Mouse (Mus musculus) forebrain, postnatal 0 days (tissue): ENCODE results near the gene 2010111I01Rik. TPM values are rescaled to one million over a fixed set of nuclear protein-coding genes. Genes with fewer than 3 reads are reported as not detected.
A peak's percentile ranks its signal among the peaks of the same experiment; 100 is the strongest.
"Not testable (repeated sequence)": the region's sequence is repeated elsewhere in the genome, so short reads cannot be mapped to it uniquely, and the experiment has no call there.

Experiments
- ATAC-seq: fragments of 200-750 bp; cut with Nextera tagmentation; 2 replicates; pipeline ENCODE4 v1.8.0; 2017; ENCODE audit warnings: mild to moderate bottlenecking, moderate library complexity
- DNase-seq: peaks from one replicate; pipeline ENCODE4 v3.0.0-alpha.2; 2015
- H3K27ac ChIP-seq: fragments of 300-500 bp; sonication (generic); 2 replicates; pipeline ENCODE4 v1.5.1; 2014; ENCODE audit warnings: low read depth, mild to moderate bottlenecking, antibody characterized with exemption, low read length, moderate library complexity, mixed read lengths
- H3K27me3 ChIP-seq: fragments of 300-500 bp; sonication (generic); 2 replicates; pipeline ENCODE4 v1.6.1; 2014; ENCODE audit warnings: mild to moderate bottlenecking, low read length, mixed read lengths; ENCODE audit not compliant: insufficient read depth
- H3K36me3 ChIP-seq: fragments of 300-500 bp; sonication (generic); 2 replicates; pipeline ENCODE4 v1.6.1; 2014; ENCODE audit warnings: mild to moderate bottlenecking, moderate library complexity; ENCODE audit not compliant: insufficient read depth
- H3K4me1 ChIP-seq: fragments of 300-500 bp; sonication (generic); 2 replicates; pipeline ENCODE4 v1.6.1; 2014; ENCODE audit warnings: antibody characterized with exemption; ENCODE audit not compliant: insufficient read depth
- H3K4me2 ChIP-seq: fragments of 300-500 bp; sonication (generic); 2 replicates; pipeline ENCODE4 v1.6.1; 2014; ENCODE audit warnings: low read depth, mild to moderate bottlenecking, moderate library complexity
- H3K4me3 ChIP-seq: fragments of 300-500 bp; sonication (generic); 2 replicates; pipeline ENCODE4 v1.5.1; 2014; ENCODE audit warnings: low read depth, low read length, mixed read lengths
- H3K9ac ChIP-seq: fragments of 300-500 bp; sonication (generic); 2 replicates; pipeline ENCODE4 v1.6.1; 2014; ENCODE audit warnings: mild to moderate bottlenecking
- H3K9me3 ChIP-seq: fragments of 300-500 bp; sonication (generic); 2 replicates; pipeline ENCODE4 v1.6.1; 2016; ENCODE audit warnings: low read length
- CTCF ChIP-seq: sonication (generic); IDR thresholded peaks from 2 replicates; pipeline ENCODE4 v1.5.1; 2016; ENCODE audit warnings: antibody characterized with exemption, control low read depth, low read depth
- WGBS: fragments of 180-500 bp; shearing (Covaris S2); extraction: QIAGEN DNeasy Blood & Tissue Kit; methylation state at CpG from one replicate; pipeline ENCODE4 v1.1.7; 2014; 5-methylcytosine and 5-hydroxymethylcytosine counted together
- polyA plus RNA-seq: library from polyadenylated mRNA; unstranded; fragments of >200 nt; fragmentation: Nextera tagmentation; extraction: Ambion mirVana; gene quantifications from 2 replicates; pipeline ENCODE4 v1.2.1, GENCODE M21; 2015
- total RNA-seq: library from RNA; depleted of rRNA; stranded (reverse); fragments of >200 nt; gene quantifications from 2 replicates; pipeline ENCODE4 v1.2.3, GENCODE M21; 2014

The 2010111I01Rik gene
- total and polyA plus RNA-seq, 2 experiments from 2014 or later, result 20.3 to 47.8 TPM

GRCm38 (mm10) chr13:63345476-63346225, 381.0 kb downstream of the 2010111I01Rik start:
- ATAC-seq (no peak), DNase-seq (no peak)
- 74% methylated on average over 5 of the region's 5 CpGs for WGBS
- no peak overlapping the region for H3K4me3 ChIP-seq
- H3K27ac ChIP-seq, result no peak overlapping the region
- no peak for TF ChIP-seq CTCF
- H3K9ac ChIP-seq, result no peak overlapping the region
- no peaks in the 10 kb centered on the region for H3K36me3 ChIP-seq
- no peaks in the 10 kb centered on the region for H3K4me1 ChIP-seq
- no peaks in the 10 kb centered on the region for H3K9me3 ChIP-seq
- no peak overlapping the region for H3K4me2 ChIP-seq
- no peaks in the 10 kb centered on the region for H3K27me3 ChIP-seq

- Histone ChIP-seq H3K36me3 (no peaks in the 10 kb centered on the region), H3K4me1 (no peaks in the 10 kb centered on the region), H3K4me3 (no peak overlapping the region), H3K4me2 (no peak overlapping the region), H3K9me3 (no peaks in the 10 kb centered on the region), H3K27ac (no peak overlapping the region), H3K27me3 (no peaks in the 10 kb centered on the region), H3K9ac (no peak overlapping the region)
- no peak for TF ChIP-seq CTCF
- WGBS, result 87% methylated on average over 2 of the region's 2 CpGs
- DNase-seq, result no peak
- ATAC-seq, result no peak
These were observed 382.9 kb downstream of the 2010111I01Rik start for GRCm38 (mm10) chr13:63347639-63348038.

GRCm38 (mm10) chr13:63350076-63350475, 385.4 kb downstream of the 2010111I01Rik start:
- Histone ChIP-seq H3K9ac (no peak overlapping the region), H3K27ac (no peak overlapping the region), H3K4me2 (no peak overlapping the region), H3K36me3 (no peaks in the 10 kb centered on the region), H3K4me3 (no peak overlapping the region), H3K9me3 (no peaks in the 10 kb centered on the region), H3K4me1 (no peaks in the 10 kb centered on the region), H3K27me3 (no peaks in the 10 kb centered on the region)
- ATAC-seq (no peak), DNase-seq (no peak)
- WGBS, result 92% methylated on average over 4 of the region's 4 CpGs
- TF ChIP-seq CTCF, result no peak

GRCm38 (mm10) chr13:63353312-63353711, 388.6 kb downstream of the 2010111I01Rik start:
- not testable (repeated sequence) for H3K27me3 ChIP-seq, H3K4me3 ChIP-seq, H3K4me2 ChIP-seq, ATAC-seq, H3K36me3 ChIP-seq, H3K4me1 ChIP-seq, H3K9me3 ChIP-seq, DNase-seq, H3K9ac ChIP-seq, H3K27ac ChIP-seq
- WGBS, result 77% methylated on average over 4 of the region's 4 CpGs

- 100% methylated on average over 4 of the region's 4 CpGs for WGBS
- DNase-seq (no peak), ATAC-seq (no peak)
- no peak for TF ChIP-seq CTCF
- Histone ChIP-seq H3K4me1 (no peaks in the 10 kb centered on the region), H3K27me3 (no peaks in the 10 kb centered on the region), H3K27ac (no peak overlapping the region), H3K9me3 (no peaks in the 10 kb centered on the region), H3K4me3 (no peak overlapping the region), H3K36me3 (no peaks in the 10 kb centered on the region), H3K9ac (no peak overlapping the region), H3K4me2 (no peak overlapping the region)
These were observed 391.4 kb downstream of the 2010111I01Rik start for GRCm38 (mm10) chr13:63356101-63356500.

GRCm38 (mm10) chr13:63356558-63356957, 391.9 kb downstream of the 2010111I01Rik start:
- H3K36me3 ChIP-seq, result no peaks in the 10 kb centered on the region
- WGBS, result 32% methylated on average over 3 of the region's 3 CpGs
- no peak overlapping the region for H3K27ac ChIP-seq
- H3K9me3 ChIP-seq, result no peaks in the 10 kb centered on the region
- DNase-seq (peak; percentile 81), ATAC-seq (no peak)
- H3K4me2 ChIP-seq, result no peak overlapping the region
- no peaks in the 10 kb centered on the region for H3K4me1 ChIP-seq
- no peak overlapping the region for H3K4me3 ChIP-seq
- no peaks in the 10 kb centered on the region for H3K27me3 ChIP-seq
- TF ChIP-seq CTCF, result peak; percentile 87
- no peak overlapping the region for H3K9ac ChIP-seq

- H3K4me1 ChIP-seq, result no peaks in the 10 kb centered on the region
- no peak overlapping the region for H3K4me2 ChIP-seq
- no peak overlapping the region for H3K4me3 ChIP-seq
- DNase-seq (no peak), ATAC-seq (no peak)
- no peaks in the 10 kb centered on the region for H3K27me3 ChIP-seq
- H3K9ac ChIP-seq, result no peak overlapping the region
- 89% methylated on average over 4 of the region's 4 CpGs for WGBS
- TF ChIP-seq CTCF, result no peak
- H3K9me3 ChIP-seq, result no peaks in the 10 kb centered on the region
- no peak overlapping the region for H3K27ac ChIP-seq
- no peaks in the 10 kb centered on the region for H3K36me3 ChIP-seq
These were observed 394.7 kb downstream of the 2010111I01Rik start for GRCm38 (mm10) chr13:63359393-63359792.
